Mouse (Mus musculus) heart, postnatal 25 days (tissue): ENCODE measurements at regions not wholly inside any gene's neighbourhood (a gene's known extent, or its start where the extent isn't known, plus 50 kb on each side); places are given as distances from the start of the nearest gene placed in this dataset.

Experiments used
- DNase-seq: peaks from one replicate; pipeline ENCODE4 v3.0.0; 2022; ENCODE audit warnings: low spot score
- intact Hi-C: fragments of 180-260 bp; cut with DNase I; formaldehyde crosslinking; loops from one replicate; pipeline ENCODE4 v1.15.1; 2025

- intact Hi-C loops = no loop called here
- DNase-seq = no peak
Measured at GRCm38 (mm10) chr12:86579716-86580115, 98.8 kb upstream of the Vash1 start.

DNA sequence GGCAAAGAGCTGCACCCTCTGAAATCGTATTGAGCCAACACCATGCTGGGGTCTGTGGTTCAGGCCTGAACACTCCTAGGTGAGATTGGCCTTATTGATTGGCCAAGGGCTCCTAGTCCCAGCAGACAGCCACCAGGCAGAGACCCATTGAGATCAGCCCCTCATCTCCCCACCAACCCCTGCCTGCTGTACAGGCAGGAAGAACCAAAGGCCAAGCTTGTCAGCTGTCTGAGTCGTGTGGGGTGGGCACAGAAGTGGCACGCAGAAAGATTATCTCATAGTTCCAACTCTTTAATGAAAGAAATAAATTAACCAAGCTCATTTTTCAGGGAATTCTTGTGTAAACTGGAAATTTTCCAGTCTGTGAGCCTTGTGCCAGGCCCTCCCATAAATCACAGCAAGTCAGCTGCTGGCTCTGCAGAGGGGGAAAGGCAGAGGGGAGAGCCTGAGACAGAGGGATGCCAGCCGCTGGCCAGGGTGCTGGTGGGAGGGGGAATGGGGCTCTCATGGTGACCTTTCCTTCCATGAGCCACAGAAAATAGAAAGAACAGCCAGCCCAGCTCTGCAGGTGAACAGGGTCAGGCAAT is 98.3 kb upstream of the Vash1 start:
- intact Hi-C loops = no loop called here
- no peak for DNase-seq

GRCm38 (mm10) chr12:86582076-86582475 is 96.4 kb upstream of the Vash1 start:
- no peak for DNase-seq
- intact Hi-C loops = no loop called here

DNA sequence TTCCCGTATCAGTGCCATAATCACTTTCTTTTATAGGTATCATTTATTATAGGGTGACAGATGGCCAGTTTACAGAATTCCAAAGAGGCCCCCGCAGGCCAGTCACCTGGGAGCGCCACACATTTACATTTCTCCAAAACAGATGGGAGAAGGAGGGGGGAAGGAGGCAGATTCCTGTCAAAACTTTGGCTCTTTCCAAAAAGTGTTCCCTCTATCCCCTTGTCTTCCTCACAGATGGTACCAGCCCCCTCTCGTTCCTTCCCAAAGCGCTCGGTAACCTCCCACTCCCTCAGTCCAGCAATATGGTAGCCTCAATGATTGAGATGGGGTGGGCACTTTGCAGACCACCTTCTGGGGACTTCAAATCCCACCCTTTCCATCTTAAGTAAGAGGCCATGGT is 90.5 kb upstream of the Vash1 start:
- intact Hi-C loops = no loop called here
- no peak for DNase-seq

DNA sequence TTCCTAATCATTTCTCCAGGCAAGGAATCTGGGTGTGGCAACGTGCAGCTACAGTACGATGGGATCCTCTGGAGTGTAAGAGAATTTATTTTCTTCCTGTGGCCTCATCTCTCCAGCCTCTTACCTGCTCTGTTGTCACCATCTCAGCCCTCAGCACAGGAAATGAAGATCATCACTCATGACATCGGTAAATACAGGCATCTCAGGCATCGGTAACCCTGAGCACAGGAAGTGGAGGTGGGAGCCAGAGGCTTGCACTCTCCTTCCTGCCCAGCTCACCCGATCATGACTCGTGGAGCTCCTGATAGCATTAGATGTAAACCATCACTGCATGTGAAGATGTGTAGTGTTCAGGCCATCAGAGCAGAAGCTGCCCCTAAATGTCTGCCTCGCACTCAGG is 86.0 kb upstream of the Vash1 start:
- DNase-seq = no peak
- intact Hi-C loops = no loop called here

- no peak for DNase-seq
- intact Hi-C loops = no loop called here
Measured at GRCm38 (mm10) chr12:86594647-86595046, 83.9 kb upstream of the Vash1 start.

- no peak for DNase-seq
- intact Hi-C loops = no loop called here
Measured at GRCm38 (mm10) chr12:86600041-86600440, 78.5 kb upstream of the Vash1 start.

DNA sequence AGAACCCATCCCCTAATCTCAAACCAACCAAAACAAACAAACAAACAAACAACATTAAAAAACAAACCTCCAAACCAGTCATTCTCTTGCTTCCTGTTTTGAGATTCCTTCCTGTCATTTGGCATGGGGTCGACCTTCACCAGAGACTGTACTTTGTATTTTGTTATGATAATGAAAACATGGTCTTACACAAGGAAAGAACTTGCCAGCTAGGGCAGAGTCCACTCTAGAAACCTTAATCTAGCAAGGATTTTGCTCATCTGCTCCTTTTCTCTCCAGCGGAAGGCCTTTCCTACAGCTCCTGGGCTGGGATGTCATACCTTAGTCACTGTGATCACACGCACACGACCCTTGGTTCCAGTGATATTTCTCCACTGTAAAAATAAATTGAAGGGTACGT is 75.0 kb upstream of the Vash1 start:
- DNase-seq = no peak
- intact Hi-C loops = no loop called here

DNA sequence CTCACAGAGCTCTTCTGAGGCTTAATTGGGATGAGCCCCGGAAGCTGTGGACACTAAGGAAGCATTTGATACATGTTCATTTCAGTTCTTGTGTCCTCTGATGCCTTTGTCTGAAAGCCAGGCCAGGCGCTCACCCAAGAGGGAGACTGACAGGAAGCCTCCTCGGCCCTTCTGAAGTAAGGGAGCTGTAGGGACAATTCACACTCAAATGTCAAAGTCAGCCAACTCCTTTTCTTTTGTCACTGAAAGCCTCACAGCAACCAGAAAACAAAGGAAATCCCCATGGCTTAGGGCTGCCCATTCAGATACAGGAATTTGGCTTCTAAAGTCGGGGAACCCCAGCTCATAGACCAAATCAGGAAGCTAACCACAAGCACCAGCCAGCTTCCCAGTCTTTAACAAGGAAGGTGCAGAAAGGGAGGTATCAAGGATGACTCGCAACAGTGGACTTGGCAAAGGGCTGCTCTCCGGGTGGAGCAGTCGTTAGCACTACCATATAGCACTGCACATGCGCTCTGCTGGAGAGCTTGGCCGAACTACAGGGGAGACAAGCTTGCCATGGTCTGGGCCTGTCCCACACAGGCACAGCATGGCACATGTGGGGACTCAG is 66.0 kb upstream of the Vash1 start:
- DNase-seq = no peak
- intact Hi-C loops = loop anchor here (2.0 to 10.0 kb wide), 4 partner anchors 130 to 748 kb away; no protein-coding TSS in a partner anchor

- intact Hi-C loops = loop anchor here (1.0 to 10.0 kb wide), 4 partner anchors 132 to 749 kb away; no protein-coding TSS in a partner anchor
- DNase-seq = no peak
Measured at GRCm38 (mm10) chr12:86614156-86614555, 64.3 kb upstream of the Vash1 start.

GRCm38 (mm10) chr12:86616327-86616726 is 62.2 kb upstream of the Vash1 start:
- intact Hi-C loops = loop anchor here (5.0 to 10.0 kb wide), 3 partner anchors 214 to 752 kb away; no protein-coding TSS in a partner anchor
- DNase-seq = no peak

DNA sequence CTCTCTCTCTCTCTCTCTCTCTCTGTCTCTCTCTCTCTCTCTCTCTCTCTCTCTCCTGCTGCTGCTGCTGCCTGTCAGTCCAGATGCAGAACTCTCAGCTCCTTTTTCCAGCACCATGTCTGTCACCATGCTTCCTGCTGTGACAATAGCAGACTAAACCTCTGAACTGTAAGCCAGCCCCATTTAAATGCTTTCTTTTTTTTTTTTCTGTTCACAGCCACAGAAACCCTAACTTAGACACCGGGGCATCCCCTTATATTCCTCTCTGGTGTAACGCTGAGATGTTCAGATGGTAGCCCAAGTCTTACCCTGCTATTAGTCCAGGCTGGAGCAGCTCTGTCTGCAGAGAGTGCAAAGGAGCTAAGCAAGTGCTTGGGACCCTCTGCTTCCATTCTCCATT is 54.3 kb upstream of the Vash1 start:
- intact Hi-C loops = no loop called here
- no peak for DNase-seq

GRCm38 (mm10) chr12:86626684-86627083 is 51.8 kb upstream of the Vash1 start:
- no peak for DNase-seq
- intact Hi-C loops = no loop called here

GRCm38 (mm10) chr12:86628050-86628782 is 50.3 kb upstream of the Vash1 start:
- intact Hi-C loops = no loop called here
- no peak for DNase-seq
